Mouse (Mus musculus) ES-CJ7 (cell line): ENCODE data around the gene Strada.
A peak's percentile ranks its signal among the peaks of the same experiment; 100 is the strongest.
"Not testable (repeated sequence)": the region's sequence is repeated elsewhere in the genome, so short reads cannot be mapped to it uniquely, and the experiment has no call there.

Experiments used
- DNase-seq: peaks from one replicate; pipeline ENCODE4 v3.0.0; 2011; ENCODE audit warnings: low read depth, low spot score

Gene Strada

GRCm38 (mm10) chr11:106202123-106202465, at the start of gene Strada:
Gene Strada, minus strand, starts transcription at chr11:106202168.
- DNase-seq, result no peak

GRCm38 (mm10) chr11:106249326-106249725, 47.4 kb upstream of the Strada start:
- DNase-seq, result no peak

- DNase-seq, result peak; percentile 56
Observed at GRCm38 (mm10) chr11:106246834-106247233, 44.9 kb upstream of the Strada start.

GRCm38 (mm10) chr11:106233978-106234377, 32.0 kb upstream of the Strada start:
- not testable (repeated sequence) for DNase-seq

GRCm38 (mm10) chr11:106220603-106221002, 18.6 kb upstream of the Strada start:
- no peak for DNase-seq

GRCm38 (mm10) chr11:106216730-106217490, 14.9 kb upstream of the Strada start, which contains the start of gene Ddx42:
Gene Ddx42, plus strand, starts transcription at chr11:106216926.
- DNase-seq, result peak; percentile 96

- DNase-seq, result peak; percentile 99
Observed at GRCm38 (mm10) chr11:106215927-106216729, 14.2 kb upstream of the Strada start, which contains the start of gene Ccdc47. Gene Ccdc47, minus strand, starts transcription at chr11:106216344.

GRCm38 (mm10) chr11:106215450-106215859, 13.5 kb upstream of the Strada start:
- no peak for DNase-seq

GRCm38 (mm10) chr11:106214856-106215255, 12.9 kb upstream of the Strada start:
- no peak for DNase-seq

- no peak for DNase-seq
Observed at GRCm38 (mm10) chr11:106212771-106213170, 10.8 kb upstream of the Strada start.

- DNase-seq, result no peak
Observed at GRCm38 (mm10) chr11:106201337-106202122, 438 bp downstream of the Strada start.

GRCm38 (mm10) chr11:106200756-106201155, 1.2 kb downstream of the Strada start:
- no peak for DNase-seq

- DNase-seq, result not testable (repeated sequence)
Observed at GRCm38 (mm10) chr11:106199997-106200396, 2.0 kb downstream of the Strada start.

GRCm38 (mm10) chr11:106198277-106198676, 3.7 kb downstream of the Strada start:
- no peak for DNase-seq

- DNase-seq, result no peak
Observed at GRCm38 (mm10) chr11:106195341-106195740, 6.6 kb downstream of the Strada start.

GRCm38 (mm10) chr11:106194891-106195290, 7.1 kb downstream of the Strada start:
- no peak for DNase-seq

- no peak for DNase-seq
Observed at GRCm38 (mm10) chr11:106194155-106194541, 7.8 kb downstream of the Strada start.

- peak; percentile 98 for DNase-seq
Observed at GRCm38 (mm10) chr11:106193371-106194154, 8.4 kb downstream of the Strada start.

- DNase-seq, result no peak
Observed at GRCm38 (mm10) chr11:106192657-106193370, 9.2 kb downstream of the Strada start.

- DNase-seq, result no peak
Observed at GRCm38 (mm10) chr11:106192241-106192640, 9.7 kb downstream of the Strada start.
